Mouse (Mus musculus) kidney, embryonic 15.5 days (tissue): Measurements from ENCODE around the gene Tmem259. TPM values are rescaled to one million over a fixed set of nuclear protein-coding genes. Genes with fewer than 3 reads are reported as not detected.

ENCODE experiments used
- ATAC-seq: fragments of 200-750 bp; cut with Nextera tagmentation; replicated peaks from 2 replicates; pipeline ENCODE4 v1.8.0; 2017; ENCODE audit warnings: moderate TSS enrichment; ENCODE audit not compliant: low FRiP score
- H3K27ac ChIP-seq: fragments of 300-500 bp; sonication (generic); 2 replicates; pipeline ENCODE4 v1.5.1; 2015; ENCODE audit warnings: mild to moderate bottlenecking, inconsistent platforms
- H3K27me3 ChIP-seq: fragments of 300-500 bp; sonication (generic); 2 replicates; pipeline ENCODE4 v1.6.1; 2015; ENCODE audit warnings: inconsistent platforms
- H3K36me3 ChIP-seq: fragments of 300-500 bp; sonication (generic); 2 replicates; pipeline ENCODE4 v1.6.1; 2015; ENCODE audit warnings: inconsistent platforms
- H3K4me1 ChIP-seq: fragments of 300-500 bp; sonication (generic); 2 replicates; pipeline ENCODE4 v1.6.1; 2015; ENCODE audit warnings: inconsistent platforms
- H3K4me2 ChIP-seq: fragments of 300-500 bp; sonication (generic); 2 replicates; pipeline ENCODE4 v1.6.1; 2015; ENCODE audit warnings: moderate library complexity, mild to moderate bottlenecking, inconsistent platforms
- H3K4me3 ChIP-seq: fragments of 300-500 bp; sonication (generic); replicated peaks from 2 replicates; pipeline ENCODE4 v1.5.1; 2015; ENCODE audit warnings: mild to moderate bottlenecking, inconsistent platforms
- H3K9ac ChIP-seq: fragments of 300-500 bp; sonication (generic); 2 replicates; pipeline ENCODE4 v1.6.1; 2015; ENCODE audit warnings: mild to moderate bottlenecking, inconsistent platforms
- H3K9me3 ChIP-seq: fragments of 300-500 bp; sonication (generic); replicated peaks from 2 replicates; pipeline ENCODE4 v1.6.1; 2016; ENCODE audit warnings: inconsistent platforms
- WGBS: fragments of 180-500 bp; shearing (Covaris S2); methylation state at CpG from one replicate; pipeline ENCODE4 v1.1.7; 2015; ENCODE audit warnings: mixed read lengths; 5-methylcytosine and 5-hydroxymethylcytosine counted together
- polyA plus RNA-seq: library from polyadenylated mRNA; unstranded; fragments of >200 nt; fragmentation: Nextera tagmentation; extraction: Ambion mirVana; gene quantifications from 2 replicates; pipeline ENCODE4 v1.2.1, GENCODE M21; 2015

The Tmem259 gene
- 15.7 and 17.5 TPM in 2 replicates for polyA plus RNA-seq

- peak within 1 kb of the TSS; percentile 99 for H3K27ac ChIP-seq
- peaks cover 17% of the 10 kb centered on the region for H3K36me3 ChIP-seq
- H3K4me1 ChIP-seq: peaks cover 66% of the 10 kb centered on the region
- peak within 1 kb of the TSS; percentile 71 for H3K4me3 ChIP-seq
- H3K9ac ChIP-seq: peak within 1 kb of the TSS; percentile 79
- under 1% methylated on average over 49 of the region's 49 CpGs for WGBS
- H3K27me3 ChIP-seq: peaks cover 6% of the 10 kb centered on the region; the same call in 1 of the 2 replicates
- peak; percentile 79 for ATAC-seq
- no peaks in the 10 kb centered on the region for H3K9me3 ChIP-seq
- H3K4me2 ChIP-seq: peak within 1 kb of the TSS; percentile 72
These were observed at the start of gene Tmem259 for GRCm38 (mm10) chr10:79984195-79984816. Gene Tmem259, minus strand, starts transcription at chr10:79984330.

GRCm38 (mm10) chr10:80032799-80033480 is 48.8 kb upstream of the Tmem259 start:
- peaks cover 33% of the 10 kb centered on the region for H3K4me1 ChIP-seq
- WGBS: 48% methylated on average over 5 of the region's 5 CpGs
- H3K36me3 ChIP-seq: peaks cover 37% of the 10 kb centered on the region
- no peaks in the 10 kb centered on the region for H3K9me3 ChIP-seq
- no peak overlapping the region for H3K9ac ChIP-seq
- H3K4me2 ChIP-seq: no peak overlapping the region
- no peaks in the 10 kb centered on the region for H3K27me3 ChIP-seq
- ATAC-seq: no peak
- H3K27ac ChIP-seq: peak overlapping the region; percentile 76
- H3K4me3 ChIP-seq: no peak overlapping the region

DNA sequence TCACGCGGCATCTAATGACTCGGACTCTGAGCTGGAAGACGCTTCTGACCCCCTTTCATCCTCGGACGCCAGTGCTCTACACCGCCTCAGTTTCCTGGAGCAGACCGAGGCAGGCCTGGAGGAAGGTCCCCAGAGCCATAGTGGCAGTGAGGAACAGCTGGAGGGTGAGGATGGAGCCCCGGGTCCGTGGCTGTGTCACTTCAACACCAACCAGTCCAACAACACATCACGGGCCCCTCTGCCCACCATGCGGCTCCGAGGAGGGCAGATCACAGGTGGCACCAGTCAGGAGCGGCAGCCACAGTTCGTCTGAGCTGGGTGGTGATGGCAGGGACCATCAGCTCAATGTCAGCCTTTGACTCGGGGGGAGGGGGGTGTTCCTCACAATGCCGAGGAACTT is 46.6 kb upstream of the Tmem259 start:
- 80% methylated on average over 17 of the region's 17 CpGs for WGBS
- Histone ChIP-seq H3K9me3 (no peaks in the 10 kb centered on the region), H3K27ac (no peak overlapping the region), H3K4me2 (no peak overlapping the region), H3K36me3 (peaks cover 23% of the 10 kb centered on the region), H3K4me1 (peaks cover 29% of the 10 kb centered on the region), H3K4me3 (no peak overlapping the region), H3K9ac (no peak overlapping the region), H3K27me3 (no peaks in the 10 kb centered on the region)
- no peak for ATAC-seq

DNA sequence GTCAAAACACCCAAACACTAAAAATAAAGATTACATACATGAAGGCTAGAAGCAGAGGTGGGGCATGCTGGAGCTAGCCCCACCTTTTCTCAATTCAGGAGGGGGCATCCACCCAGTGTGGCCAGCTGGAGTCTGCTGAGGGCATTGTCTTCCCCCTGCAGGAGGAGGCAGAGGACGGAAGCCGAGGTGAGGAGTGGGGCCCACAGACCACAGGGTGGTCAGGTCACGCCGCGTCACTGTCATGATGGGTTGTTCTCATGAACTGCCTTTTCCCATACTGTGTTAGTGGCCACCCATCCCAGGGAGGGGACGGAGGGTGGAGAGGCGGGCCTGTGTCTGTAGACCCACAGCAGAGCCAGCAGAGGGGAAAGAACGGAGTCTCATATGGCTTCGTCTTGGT is 46.1 kb upstream of the Tmem259 start:
- Histone ChIP-seq H3K9ac (no peak overlapping the region), H3K4me2 (no peak overlapping the region), H3K27me3 (no peaks in the 10 kb centered on the region), H3K9me3 (no peaks in the 10 kb centered on the region), H3K27ac (no peak overlapping the region), H3K4me3 (no peak overlapping the region), H3K36me3 (peaks cover 17% of the 10 kb centered on the region), H3K4me1 (peaks cover 30% of the 10 kb centered on the region)
- no peak for ATAC-seq
- 84% methylated on average over 9 of the region's 9 CpGs for WGBS

GRCm38 (mm10) chr10:80028521-80028846 is 44.4 kb upstream of the Tmem259 start:
- Histone ChIP-seq H3K4me1 (peaks cover 20% of the 10 kb centered on the region), H3K27ac (no peak overlapping the region), H3K36me3 (peaks cover 7% of the 10 kb centered on the region; the same call in 1 of the 2 replicates), H3K4me3 (no peak overlapping the region), H3K4me2 (no peak overlapping the region), H3K27me3 (no peaks in the 10 kb centered on the region), H3K9ac (no peak overlapping the region), H3K9me3 (no peaks in the 10 kb centered on the region)
- WGBS: 92% methylated on average over 13 of the region's 13 CpGs
- no peak for ATAC-seq

- Histone ChIP-seq H3K4me1 (peaks cover 14% of the 10 kb centered on the region), H3K4me2 (no peak overlapping the region), H3K9ac (no peak overlapping the region), H3K36me3 (peaks cover 7% of the 10 kb centered on the region; the same call in 1 of the 2 replicates), H3K27ac (no peak overlapping the region), H3K4me3 (no peak overlapping the region), H3K27me3 (no peaks in the 10 kb centered on the region), H3K9me3 (no peaks in the 10 kb centered on the region)
- peak; percentile 30; the same call in 1 of the 2 replicates for ATAC-seq
- 70% methylated on average over 20 of the region's 20 CpGs for WGBS
These were observed 43.8 kb upstream of the Tmem259 start for GRCm38 (mm10) chr10:80027681-80028520.

DNA sequence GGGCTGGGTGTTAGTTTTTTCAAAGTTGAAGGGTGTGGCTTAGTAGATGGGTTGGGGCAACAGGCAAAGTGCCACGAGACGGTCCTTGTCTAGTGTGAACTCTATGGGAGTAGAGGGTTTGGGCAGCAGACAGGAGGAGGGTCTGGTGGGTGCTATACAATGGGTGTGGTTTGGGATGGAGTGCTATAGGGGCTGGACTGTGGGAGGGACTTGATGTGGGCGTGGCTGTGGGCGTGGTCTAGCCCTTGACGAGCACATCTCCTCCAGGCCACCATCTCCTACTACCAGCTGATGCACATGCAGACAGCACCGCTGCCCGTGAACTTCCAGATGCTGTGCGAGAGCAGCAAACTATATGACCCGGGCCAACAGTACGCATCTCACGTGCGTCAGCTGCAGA is 41.8 kb upstream of the Tmem259 start:
- 55% methylated on average over 12 of the region's 12 CpGs for WGBS
- Histone ChIP-seq H3K4me2 (no peak overlapping the region), H3K9me3 (no peaks in the 10 kb centered on the region), H3K27me3 (no peaks in the 10 kb centered on the region), H3K27ac (no peak overlapping the region), H3K36me3 (peaks cover 7% of the 10 kb centered on the region; the same call in 1 of the 2 replicates), H3K4me3 (no peak overlapping the region), H3K9ac (no peak overlapping the region), H3K4me1 (0 out of 2 replicates have a peak, but pooled peaks cover 4% of the 10 kb centered on the region)
- no peak for ATAC-seq

DNA sequence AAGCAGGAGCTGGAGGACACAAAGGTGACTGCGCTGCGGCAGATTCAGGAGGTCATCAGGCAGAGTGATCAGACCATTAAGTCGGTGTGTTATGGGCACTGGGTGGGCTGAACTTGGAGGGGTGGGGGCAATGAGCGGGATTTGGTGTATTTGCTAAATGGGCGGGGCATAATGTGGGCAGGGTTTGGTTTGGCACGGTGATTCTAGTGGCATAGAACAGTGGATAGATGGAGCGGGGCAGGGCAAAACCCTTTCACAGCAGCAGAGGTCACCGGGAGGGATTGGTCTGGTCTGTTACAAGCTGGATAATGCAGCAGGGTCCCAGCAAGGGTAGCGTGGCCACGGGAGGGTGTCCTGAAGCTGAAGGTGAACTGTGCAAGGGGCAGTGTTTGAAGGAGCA is 41.3 kb upstream of the Tmem259 start:
- Histone ChIP-seq H3K4me2 (no peak overlapping the region), H3K9me3 (no peaks in the 10 kb centered on the region), H3K27ac (no peak overlapping the region), H3K4me3 (no peak overlapping the region), H3K4me1 (peaks cover 7% of the 10 kb centered on the region), H3K36me3 (peaks cover 7% of the 10 kb centered on the region; the same call in 1 of the 2 replicates), H3K27me3 (no peaks in the 10 kb centered on the region), H3K9ac (no peak overlapping the region)
- no peak for ATAC-seq
- WGBS: 73% methylated on average over 10 of the region's 10 CpGs

DNA sequence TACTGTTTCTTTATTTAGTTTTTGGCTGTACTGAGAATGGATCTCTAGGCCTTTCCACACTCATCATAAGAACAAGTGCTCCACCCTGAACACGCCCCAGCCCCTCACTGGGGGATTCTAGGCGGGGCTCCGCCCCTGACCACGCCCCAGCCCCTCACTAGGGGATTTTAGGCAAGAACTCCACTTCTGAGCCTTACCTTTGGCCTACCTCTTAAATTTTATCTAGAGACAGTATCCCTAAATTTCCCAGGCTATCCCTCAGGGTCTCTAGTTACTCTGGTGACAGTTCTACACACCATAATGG is 40.9 kb upstream of the Tmem259 start:
- no peak overlapping the region for H3K27ac ChIP-seq
- H3K4me1 ChIP-seq: peaks cover 12% of the 10 kb centered on the region
- H3K27me3 ChIP-seq: no peaks in the 10 kb centered on the region
- H3K4me2 ChIP-seq: no peak overlapping the region
- no peak overlapping the region for H3K4me3 ChIP-seq
- no peak overlapping the region for H3K9ac ChIP-seq
- WGBS: 58% methylated on average over 4 of the region's 4 CpGs
- H3K9me3 ChIP-seq: no peaks in the 10 kb centered on the region
- H3K36me3 ChIP-seq: peaks cover 7% of the 10 kb centered on the region; the same call in 1 of the 2 replicates
- no peak for ATAC-seq

- Histone ChIP-seq H3K4me3 (no peak overlapping the region), H3K9me3 (no peaks in the 10 kb centered on the region), H3K9ac (no peak overlapping the region), H3K4me2 (no peak overlapping the region), H3K36me3 (peaks cover 7% of the 10 kb centered on the region; the same call in 1 of the 2 replicates), H3K27ac (no peak overlapping the region), H3K4me1 (peaks cover 17% of the 10 kb centered on the region), H3K27me3 (no peaks in the 10 kb centered on the region)
- WGBS: 79% methylated on average over 15 of the region's 15 CpGs
- no peak for ATAC-seq
These were observed 40.3 kb upstream of the Tmem259 start for GRCm38 (mm10) chr10:80024229-80025043.

DNA sequence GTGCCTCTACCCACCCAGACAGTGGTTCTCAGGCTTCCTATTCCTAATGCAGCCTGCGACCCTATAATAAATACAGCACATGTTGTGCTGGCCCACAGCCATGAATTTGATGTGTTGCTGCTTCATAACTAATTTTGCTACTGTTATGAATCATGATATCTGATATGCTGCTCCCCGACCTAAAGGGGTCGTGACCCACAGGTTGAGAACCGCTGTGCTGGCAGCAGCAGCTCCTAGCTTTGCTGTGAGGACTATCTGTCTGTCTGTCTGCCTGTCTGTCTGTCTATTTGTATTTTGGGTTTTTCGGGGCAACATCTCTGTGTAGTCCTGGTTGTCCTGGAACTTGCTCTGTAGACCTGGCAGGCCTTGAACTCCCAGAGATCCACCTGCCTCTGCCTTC is 39.6 kb upstream of the Tmem259 start:
- Histone ChIP-seq H3K4me1 (peaks cover 24% of the 10 kb centered on the region), H3K4me2 (no peak overlapping the region), H3K27ac (no peak overlapping the region), H3K4me3 (no peak overlapping the region), H3K9me3 (no peaks in the 10 kb centered on the region), H3K9ac (no peak overlapping the region), H3K27me3 (no peaks in the 10 kb centered on the region), H3K36me3 (peaks cover 7% of the 10 kb centered on the region; the same call in 1 of the 2 replicates)
- 75% methylated on average over 5 of the region's 5 CpGs for WGBS
- no peak for ATAC-seq
